Mouse (Mus musculus) 416B (cell line): ENCODE results near the gene 2310022A10Rik.
"Not testable (repeated sequence)": the region's sequence is repeated elsewhere in the genome, so short reads cannot be mapped to it uniquely, and the experiment has no call there.

Source experiments
- DNase-seq: peaks from one replicate; pipeline ENCODE4 v3.0.0; 2011; ENCODE audit warnings: low read depth

The 2310022A10Rik gene

DNA sequence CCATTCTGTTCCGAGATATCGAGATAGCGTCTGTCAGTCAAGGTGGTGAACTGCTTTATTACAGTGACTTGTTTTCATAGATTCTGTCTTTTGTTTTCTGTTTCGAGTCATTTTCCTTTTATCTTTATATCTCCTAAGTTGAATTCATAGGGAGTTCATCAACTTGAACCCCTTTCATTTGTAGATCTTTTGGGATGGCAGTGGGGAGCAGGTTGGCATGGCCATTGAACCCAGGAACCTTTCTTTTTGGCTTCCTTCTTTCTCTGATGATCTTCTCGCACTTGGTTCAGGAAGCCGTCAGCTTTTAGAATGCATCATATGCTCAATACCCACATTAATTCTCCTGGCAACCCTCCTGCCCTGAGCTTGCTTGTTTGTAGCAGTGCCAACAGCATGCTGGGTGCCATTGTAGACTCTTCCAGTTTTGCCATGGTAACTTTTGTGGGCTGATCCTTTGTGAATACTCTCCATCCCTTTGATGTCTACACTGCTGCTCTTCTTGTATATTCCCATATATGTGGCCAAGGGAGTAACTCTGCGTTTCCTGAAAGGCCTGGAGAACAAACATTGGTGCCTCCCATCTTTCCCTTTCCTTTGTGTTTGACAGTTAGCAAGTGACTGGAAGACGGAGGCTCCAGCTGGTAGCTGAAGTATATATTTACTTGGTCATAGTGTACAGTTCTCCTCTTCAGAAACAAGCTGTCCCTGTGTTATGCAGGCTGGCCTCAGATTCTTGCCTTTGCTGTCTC, 60.9 kb downstream of the 2310022A10Rik start:
- no peak for DNase-seq

DNA sequence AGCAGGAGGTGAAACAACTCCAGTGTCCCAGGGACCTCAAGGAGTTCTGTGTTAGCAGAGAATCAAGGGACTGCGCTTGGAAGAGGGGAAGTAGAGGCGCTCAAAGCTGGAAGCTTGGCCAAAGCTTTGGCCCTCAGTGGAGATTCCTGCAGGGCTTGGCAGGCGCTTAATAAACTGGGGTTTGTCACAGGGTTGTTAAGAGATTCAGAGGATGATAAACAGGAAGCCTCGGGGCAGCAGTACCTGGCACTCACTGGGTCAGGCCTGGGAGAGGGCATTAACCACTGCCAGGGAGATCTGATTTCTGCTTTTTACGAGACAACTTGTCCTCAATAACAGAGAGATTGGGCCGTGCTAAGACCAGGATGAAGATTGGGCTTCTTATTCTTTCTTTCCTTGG, 68.0 kb downstream of the 2310022A10Rik start:
- no peak for DNase-seq

DNA sequence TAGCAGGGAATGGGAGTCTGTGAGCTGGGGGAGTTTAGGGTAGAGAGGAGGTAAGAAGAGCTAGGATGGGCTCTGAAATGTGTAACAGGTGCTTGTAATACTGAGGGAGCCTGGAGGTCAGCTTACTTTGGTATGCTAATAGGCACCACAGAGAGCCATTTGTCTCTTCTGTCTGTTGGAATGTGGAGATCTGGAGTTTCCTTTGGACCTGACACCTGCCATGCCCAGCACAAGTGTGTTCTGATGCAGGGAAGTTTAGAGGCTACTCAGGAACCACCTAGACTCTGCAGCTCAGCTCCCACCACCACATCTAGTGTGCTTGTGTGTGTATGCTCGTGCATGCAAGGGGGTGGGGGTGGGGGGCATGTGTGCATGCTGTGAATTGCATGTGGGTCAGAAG, 69.2 kb downstream of the 2310022A10Rik start:
- DNase-seq: no peak

DNA sequence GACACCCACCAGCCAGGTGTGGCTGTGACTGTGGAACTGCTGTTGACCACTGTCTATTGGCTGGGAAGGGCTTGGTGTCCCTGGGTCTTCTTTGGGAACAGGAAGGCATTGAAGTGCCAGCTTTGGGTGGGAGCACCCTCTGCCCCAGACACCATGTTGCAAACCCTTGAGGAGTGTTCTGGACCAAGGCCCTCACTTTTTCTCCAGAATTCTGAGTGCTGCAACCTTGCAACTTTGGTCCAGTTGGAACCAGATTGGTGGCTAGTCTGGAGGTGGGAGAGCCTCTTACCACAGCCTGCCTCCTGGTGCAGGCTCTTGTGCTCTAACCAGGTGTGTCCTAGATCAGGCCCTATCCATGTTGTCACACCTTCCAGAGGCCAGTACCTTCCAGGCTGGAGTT, 71.9 kb downstream of the 2310022A10Rik start:
- no peak for DNase-seq

DNA sequence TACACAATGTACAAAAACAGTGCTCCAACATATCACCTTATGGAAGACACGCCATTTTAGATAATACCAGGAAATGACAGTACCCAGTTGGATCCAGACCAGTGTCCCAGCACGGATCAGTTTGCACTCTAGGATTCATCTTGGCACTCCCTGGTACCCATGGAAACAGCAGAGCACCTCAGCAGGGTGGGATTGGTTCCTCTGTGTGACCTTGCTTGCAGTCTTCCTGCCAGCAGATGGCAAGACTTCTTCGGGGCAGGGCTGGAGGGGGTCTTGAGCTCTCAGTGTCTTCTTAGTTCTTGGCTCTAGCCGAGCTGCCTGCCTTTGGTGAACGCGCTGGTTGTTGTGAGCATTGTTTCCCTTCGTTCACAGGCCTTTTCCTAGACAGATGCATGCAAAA, 74.7 kb downstream of the 2310022A10Rik start:
- no peak for DNase-seq

DNA sequence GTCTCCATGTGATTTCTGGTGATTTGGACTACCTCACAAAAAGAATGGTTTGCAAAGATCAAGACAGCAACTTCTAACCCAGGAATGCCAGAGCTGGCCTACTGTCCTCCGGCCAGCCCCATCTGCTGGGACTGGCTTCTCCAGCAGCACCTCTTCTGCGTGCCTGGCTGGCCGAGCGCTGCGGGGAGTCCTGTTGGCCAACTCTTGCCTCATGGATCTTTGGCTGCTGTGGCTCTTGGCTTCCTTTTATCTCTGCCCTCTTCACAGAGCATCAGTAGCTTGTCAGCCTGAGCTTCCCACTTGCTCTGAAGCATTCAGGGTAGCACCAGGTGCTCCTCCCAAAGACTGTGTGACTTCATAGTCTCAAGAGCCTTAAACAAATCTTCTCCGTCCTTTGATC, 75.2 kb downstream of the 2310022A10Rik start:
- DNase-seq: no peak

DNA sequence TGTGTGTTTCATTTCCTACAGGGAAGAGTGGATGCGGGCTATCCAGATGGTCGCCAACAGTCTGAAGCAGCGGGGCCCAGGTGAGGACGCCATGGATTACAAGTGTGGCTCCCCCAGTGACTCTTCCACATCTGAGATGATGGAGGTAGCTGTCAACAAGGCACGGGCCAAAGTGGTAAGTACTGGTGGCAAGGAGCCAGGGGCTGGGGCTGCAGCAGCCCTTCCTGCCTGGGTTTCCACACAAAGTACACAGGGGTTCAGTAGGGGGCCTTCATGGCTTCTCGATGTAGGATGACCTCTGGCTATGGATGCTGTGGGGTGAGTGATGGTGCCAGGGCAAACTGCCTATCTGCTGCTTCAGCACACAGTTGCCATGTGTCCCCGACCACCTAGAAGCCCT, 75.8 kb downstream of the 2310022A10Rik start:
- DNase-seq: not testable (repeated sequence)

DNA sequence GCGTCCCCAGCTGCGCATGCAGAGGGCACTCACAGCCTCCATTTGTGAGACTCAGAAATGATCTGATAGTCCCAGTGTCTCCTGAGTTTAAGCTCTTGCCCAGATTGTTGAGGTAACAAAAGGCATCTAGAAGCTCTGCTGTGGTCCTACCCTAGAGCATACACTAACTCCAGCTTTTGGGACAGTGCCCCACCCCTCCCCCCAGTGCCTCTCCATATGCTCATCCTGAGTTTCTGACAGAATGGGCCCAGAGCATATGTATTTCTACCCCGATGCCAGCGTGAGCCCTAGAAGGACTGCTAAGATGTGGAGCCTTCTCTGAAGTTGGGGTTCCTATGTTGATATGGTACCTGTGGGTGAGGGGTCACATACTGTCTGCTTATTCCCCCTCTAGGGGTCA, 78.4 kb downstream of the 2310022A10Rik start:
- DNase-seq: no peak
